Mouse (Mus musculus) liver, postnatal 0 days (tissue): ENCODE measurements at regions not wholly inside any gene's neighbourhood (a gene's known extent, or its start where the extent isn't known, plus 50 kb on each side); places are given as distances from the start of the nearest gene placed in this dataset.

Source experiments
- ATAC-seq: fragments of 200-750 bp; cut with Nextera tagmentation; 2 replicates; pipeline ENCODE4 v1.8.0; 2017; ENCODE audit warnings: mild to moderate bottlenecking, moderate library complexity
- DNase-seq: peaks from one replicate; pipeline ENCODE4 v3.0.0-alpha.2; 2016
- H3K27ac ChIP-seq: fragments of 300-500 bp; sonication (generic); 2 replicates; pipeline ENCODE4 v1.5.1; 2014; ENCODE audit warnings: antibody characterized with exemption, moderate library complexity, mild to moderate bottlenecking, low read depth
- H3K27me3 ChIP-seq: fragments of 300-500 bp; sonication (generic); 2 replicates; pipeline ENCODE4 v1.6.1; 2014; ENCODE audit warnings: low read length, control low read depth, mixed read lengths; ENCODE audit not compliant: insufficient read depth
- H3K36me3 ChIP-seq: fragments of 300-500 bp; sonication (generic); replicated peaks from 2 replicates; pipeline ENCODE4 v1.6.1; 2014; ENCODE audit warnings: mild to moderate bottlenecking, control low read depth, low read length, moderate library complexity, mixed read lengths; ENCODE audit not compliant: insufficient read depth
- H3K4me1 ChIP-seq: fragments of 300-500 bp; sonication (generic); 2 replicates; pipeline ENCODE4 v1.6.1; 2014; ENCODE audit warnings: antibody characterized with exemption, mild to moderate bottlenecking, control low read depth; ENCODE audit not compliant: insufficient read depth
- H3K4me2 ChIP-seq: fragments of 300-500 bp; sonication (generic); 2 replicates; pipeline ENCODE4 v1.6.1; 2014; ENCODE audit warnings: low read depth, mild to moderate bottlenecking, low read length, moderate library complexity, mixed read lengths
- H3K4me3 ChIP-seq: fragments of 300-500 bp; sonication (generic); 2 replicates; pipeline ENCODE4 v1.5.1; 2014; ENCODE audit warnings: low read depth, low read length
- H3K9ac ChIP-seq: fragments of 300-500 bp; sonication (generic); replicated peaks from 2 replicates; pipeline ENCODE4 v1.6.1; 2014; ENCODE audit warnings: mild to moderate bottlenecking, moderate library complexity
- H3K9me3 ChIP-seq: fragments of 300-500 bp; sonication (generic); 2 replicates; pipeline ENCODE4 v1.6.1; 2016; ENCODE audit warnings: mild to moderate bottlenecking, control low read depth, low read length, mixed read lengths
- CTCF ChIP-seq: sonication (generic); IDR thresholded peaks from 2 replicates; pipeline ENCODE4 v1.5.1; 2016; ENCODE audit warnings: antibody characterized with exemption, low read depth
- EP300 ChIP-seq: IDR thresholded peaks from 2 replicates; pipeline ENCODE4 v1.6.1; 2016; ENCODE audit warnings: antibody characterized with exemption, low read depth, mild to moderate bottlenecking
- WGBS: fragments of 180-500 bp; shearing (Covaris S2); extraction: QIAGEN DNeasy Blood & Tissue Kit; methylation state at CpG from one replicate; pipeline ENCODE4 v1.1.7; 2014; ENCODE audit not compliant: insufficient replicate concordance; 5-methylcytosine and 5-hydroxymethylcytosine counted together

GRCm38 (mm10) chr2:8673751-8674378 lies 1164.5 kb upstream of the Celf2 start:
- H3K9ac ChIP-seq: no peak overlapping the region
- no peaks in the 10 kb centered on the region for H3K4me1 ChIP-seq
- TF ChIP-seq EP300 (no peak), CTCF (peak; percentile 70)
- H3K4me2 ChIP-seq: no peak overlapping the region
- H3K9me3 ChIP-seq: no peaks in the 10 kb centered on the region
- H3K4me3 ChIP-seq: no peak overlapping the region
- no peaks in the 10 kb centered on the region for H3K27me3 ChIP-seq
- no peak for ATAC-seq
- no peak overlapping the region for H3K27ac ChIP-seq
- WGBS: 13% methylated on average over 10 of the region's 10 CpGs
- no peaks in the 10 kb centered on the region for H3K36me3 ChIP-seq
- peak; percentile 53 for DNase-seq

- no peaks in the 10 kb centered on the region for H3K36me3 ChIP-seq
- H3K4me2 ChIP-seq: no peak overlapping the region
- no peaks in the 10 kb centered on the region for H3K4me1 ChIP-seq
- TF ChIP-seq EP300: no peak
- TF ChIP-seq CTCF: peak; percentile 44
- H3K4me3 ChIP-seq: no peak overlapping the region
- no peak for ATAC-seq
- H3K27me3 ChIP-seq: no peaks in the 10 kb centered on the region
- no peak overlapping the region for H3K27ac ChIP-seq
- WGBS: 58% methylated on average over 4 of the region's 4 CpGs
- DNase-seq: no peak
- no peak overlapping the region for H3K9ac ChIP-seq
- no peaks in the 10 kb centered on the region for H3K9me3 ChIP-seq
Observed at GRCm38 (mm10) chr2:8675537-8675936, 1166.2 kb upstream of the Celf2 start.

- Histone ChIP-seq H3K27ac (no peak overlapping the region), H3K9me3 (no peaks in the 10 kb centered on the region), H3K4me3 (no peak overlapping the region), H3K9ac (no peak overlapping the region), H3K27me3 (no peaks in the 10 kb centered on the region), H3K36me3 (no peaks in the 10 kb centered on the region), H3K4me2 (no peak overlapping the region), H3K4me1 (no peaks in the 10 kb centered on the region)
- peak; percentile 66 for TF ChIP-seq CTCF
- no peak for TF ChIP-seq EP300
- WGBS: 8% methylated on average over 4 of the region's 4 CpGs
- DNase-seq: peak; percentile 24
- no peak for ATAC-seq
Observed at GRCm38 (mm10) chr2:8676546-8676945, 1167.2 kb upstream of the Celf2 start.

DNA sequence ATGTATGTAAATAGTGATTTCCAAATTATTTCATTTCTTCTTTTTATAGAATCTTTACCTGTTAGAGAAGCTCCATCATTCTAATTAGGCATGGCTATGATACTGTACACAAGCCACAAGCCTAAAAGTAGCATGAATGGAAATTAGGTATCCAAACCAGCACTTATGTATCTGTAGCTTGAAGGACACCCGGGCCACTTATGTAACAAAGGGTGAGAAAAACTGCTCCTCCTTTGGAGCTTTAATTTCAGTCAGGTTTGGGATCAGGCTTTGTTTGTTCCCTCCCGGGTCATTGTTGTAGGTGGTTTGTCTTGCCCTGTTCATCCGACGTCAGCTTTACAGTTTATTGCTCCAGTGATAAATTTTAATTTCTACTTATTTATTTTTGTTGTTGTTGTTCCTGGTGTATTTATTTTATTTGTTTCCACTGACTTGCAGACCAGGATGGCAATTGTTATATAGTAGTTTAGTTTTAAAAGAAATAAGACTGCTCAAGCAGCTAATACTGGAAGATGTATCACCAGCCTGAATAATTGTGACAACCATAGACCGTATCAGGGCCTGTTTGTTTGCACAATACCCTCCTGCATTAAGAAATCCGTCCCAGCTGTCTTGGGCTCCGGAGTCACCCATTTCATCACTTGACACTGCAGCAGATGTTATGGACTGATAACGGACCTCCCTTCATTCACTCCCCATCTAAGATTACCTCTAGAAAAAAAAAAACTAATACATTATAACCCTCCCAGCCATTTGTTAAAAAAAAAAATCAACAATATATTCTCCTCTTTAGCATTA lies 1181.7 kb upstream of the Celf2 start:
- H3K27ac ChIP-seq: no peak overlapping the region
- WGBS: 49% methylated on average over 8 of the region's 8 CpGs
- H3K9me3 ChIP-seq: no peaks in the 10 kb centered on the region
- DNase-seq: no peak
- no peak overlapping the region for H3K4me3 ChIP-seq
- no peak for TF ChIP-seq EP300
- TF ChIP-seq CTCF: no peak
- no peaks in the 10 kb centered on the region for H3K4me1 ChIP-seq
- no peaks in the 10 kb centered on the region for H3K36me3 ChIP-seq
- ATAC-seq: no peak
- H3K9ac ChIP-seq: no peak overlapping the region
- H3K27me3 ChIP-seq: no peaks in the 10 kb centered on the region
- H3K4me2 ChIP-seq: no peak overlapping the region

GRCm38 (mm10) chr2:8729306-8729705 lies 1151.7 kb upstream of the 4930412O13Rik start:
- H3K9ac ChIP-seq: no peak overlapping the region
- H3K27me3 ChIP-seq: no peaks in the 10 kb centered on the region
- H3K4me2 ChIP-seq: no peak overlapping the region
- H3K4me3 ChIP-seq: no peak overlapping the region
- TF ChIP-seq CTCF (no peak), EP300 (no peak)
- 69% methylated on average over 8 of the region's 8 CpGs for WGBS
- no peak for DNase-seq
- H3K27ac ChIP-seq: no peak overlapping the region
- ATAC-seq: no peak
- H3K9me3 ChIP-seq: no peaks in the 10 kb centered on the region
- H3K36me3 ChIP-seq: no peaks in the 10 kb centered on the region
- no peaks in the 10 kb centered on the region for H3K4me1 ChIP-seq

GRCm38 (mm10) chr2:8754142-8754541 lies 1126.9 kb upstream of the 4930412O13Rik start:
- H3K9ac ChIP-seq: no peak overlapping the region
- H3K27me3 ChIP-seq: no peaks in the 10 kb centered on the region
- no peak overlapping the region for H3K4me2 ChIP-seq
- no peak overlapping the region for H3K4me3 ChIP-seq
- ATAC-seq: no peak
- DNase-seq: peak; percentile 21
- H3K27ac ChIP-seq: no peak overlapping the region
- H3K4me1 ChIP-seq: no peaks in the 10 kb centered on the region
- 6% methylated on average over 1 of the region's 1 CpGs for WGBS
- TF ChIP-seq EP300 (no peak), CTCF (peak; percentile 83)
- H3K36me3 ChIP-seq: no peaks in the 10 kb centered on the region
- H3K9me3 ChIP-seq: no peaks in the 10 kb centered on the region
